Mouse (Mus musculus) hindlimb bud, embryonic 11.5 days (tissue): Measurements from ENCODE around the gene Cmss1.
A peak's percentile ranks its signal among the peaks of the same experiment; 100 is the strongest.

Experiments
- DNase-seq: peaks from one replicate; pipeline ENCODE4 v3.0.0-alpha.2; 2012; ENCODE audit warnings: low read depth, low spot score; ENCODE audit errors: extremely low spot score

The Cmss1 gene

DNA sequence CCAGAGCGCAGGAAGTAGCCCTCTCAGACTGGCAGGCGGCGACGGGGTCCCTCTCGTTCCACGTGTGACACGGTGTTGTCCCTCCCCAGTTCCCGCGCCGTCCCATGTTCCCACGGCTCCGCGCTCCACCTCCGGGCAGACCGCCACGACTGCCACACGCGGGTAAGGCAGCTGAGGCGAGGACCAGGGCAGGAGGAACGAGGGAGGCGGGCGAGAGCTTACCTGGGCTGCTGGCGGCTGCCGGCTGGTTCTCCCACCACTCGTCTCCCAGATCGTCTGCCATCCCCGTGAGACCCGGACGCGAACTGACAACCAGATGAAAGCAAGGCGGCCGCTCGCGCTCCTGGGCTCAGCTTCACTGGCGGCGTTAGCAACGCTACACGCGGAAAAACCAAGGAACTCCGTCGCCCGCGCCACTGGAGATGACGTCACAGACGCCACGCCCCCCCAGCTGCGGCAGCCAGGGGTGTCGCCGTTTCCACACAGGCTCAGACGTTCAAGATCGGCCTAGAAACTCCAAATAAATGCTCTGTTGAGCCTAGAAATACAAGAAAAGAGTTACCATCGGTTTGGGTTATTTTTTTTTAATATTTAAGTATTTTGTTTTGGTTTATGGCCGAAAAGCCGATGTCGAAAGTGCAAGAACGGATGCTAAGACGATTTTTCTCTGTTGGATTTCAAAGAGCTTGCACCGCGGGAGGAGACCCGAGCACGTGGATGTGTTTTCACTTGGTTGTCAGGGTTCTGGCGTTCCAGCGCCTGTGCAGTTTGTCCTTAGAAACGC is at the start of gene Cmss1:
Gene Cmss1 (minus strand): TSS at position 421 of the 784 bp plus-strand sequence.
- peak; percentile 81 for DNase-seq

DNA sequence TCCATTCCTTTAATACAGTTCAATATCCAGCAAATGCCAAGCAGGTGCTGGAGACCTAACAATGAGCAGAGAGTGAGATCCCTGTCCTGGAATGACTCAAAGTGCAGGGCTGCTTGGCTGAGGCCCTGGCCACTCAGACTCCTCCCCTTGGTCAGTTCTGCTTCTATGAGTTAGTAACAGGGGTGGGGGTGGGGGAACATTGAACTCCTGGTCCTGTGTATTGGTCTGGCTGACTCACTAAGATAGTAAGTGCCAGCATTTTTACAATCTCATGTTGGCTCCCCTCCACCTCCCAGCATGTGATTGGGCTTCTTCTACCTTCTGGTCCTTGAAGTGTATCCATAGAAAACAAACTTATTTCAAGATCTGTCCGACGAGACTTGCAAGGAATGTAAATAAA is 43.2 kb upstream of the Cmss1 start:
- DNase-seq = no peak

DNA sequence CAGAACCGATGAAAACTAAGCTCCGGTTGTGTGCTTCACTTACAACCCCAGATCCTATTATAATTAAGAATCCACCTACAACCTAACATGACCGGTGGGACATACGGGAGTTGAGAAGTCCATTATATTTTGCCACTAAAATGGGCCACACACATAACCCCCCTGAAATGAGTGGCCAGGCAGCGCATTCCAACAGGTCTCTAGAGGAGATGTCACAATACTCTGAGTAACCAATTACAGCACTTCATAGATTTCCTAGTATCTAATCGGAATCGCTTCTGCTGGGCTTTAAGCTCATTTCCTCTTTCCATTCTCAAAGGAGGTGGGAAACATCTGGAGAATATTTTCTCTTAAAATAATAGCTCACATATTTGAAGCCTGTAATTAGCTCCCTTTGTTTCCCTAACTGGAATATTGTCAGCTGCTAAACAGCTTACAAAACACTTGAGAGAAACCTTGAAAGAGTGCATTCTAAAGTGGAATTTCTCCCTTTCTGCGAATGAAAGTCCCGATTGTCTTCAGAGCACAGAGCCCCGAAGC is 34.8 kb upstream of the Cmss1 start:
- DNase-seq = no peak

DNA sequence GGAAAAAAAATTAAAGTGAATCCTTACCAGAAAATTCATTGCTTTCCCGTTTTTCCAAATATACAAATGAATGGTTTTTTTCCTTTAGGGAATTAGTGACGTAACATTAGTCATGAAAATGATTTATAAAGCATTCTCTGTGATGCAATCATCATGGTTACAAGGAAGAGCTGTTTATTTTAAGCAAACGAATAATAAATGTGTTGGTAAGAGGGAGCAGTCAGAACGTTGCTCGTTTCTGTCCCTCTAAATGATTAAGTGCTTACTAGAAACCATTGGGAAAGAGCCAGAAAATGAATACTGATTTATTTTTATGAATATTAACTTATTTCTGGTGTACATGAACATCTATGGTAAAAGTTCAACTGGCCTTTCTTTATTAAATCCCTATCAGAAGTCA is 28.1 kb upstream of the Cmss1 start:
- no peak for DNase-seq

DNA sequence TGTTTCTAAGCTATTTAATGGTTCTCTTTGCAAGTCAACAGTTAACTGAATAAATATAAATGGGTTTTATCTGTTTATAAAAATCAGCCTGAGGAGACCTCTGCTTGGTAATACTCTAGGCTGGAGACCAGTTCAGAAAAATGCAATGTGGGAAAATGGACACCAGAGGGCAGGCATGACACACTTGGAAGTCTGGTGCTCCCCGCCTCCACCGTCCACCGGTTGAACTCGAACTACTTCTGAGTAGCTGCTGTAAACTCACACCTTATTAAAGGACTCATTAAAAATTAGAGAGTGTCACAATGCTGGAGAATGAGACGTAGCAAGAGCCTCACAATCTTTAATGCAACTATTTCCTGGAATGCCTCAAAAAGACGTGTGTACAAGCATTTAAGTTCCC is 27.5 kb upstream of the Cmss1 start:
- DNase-seq = peak; percentile 64

DNA sequence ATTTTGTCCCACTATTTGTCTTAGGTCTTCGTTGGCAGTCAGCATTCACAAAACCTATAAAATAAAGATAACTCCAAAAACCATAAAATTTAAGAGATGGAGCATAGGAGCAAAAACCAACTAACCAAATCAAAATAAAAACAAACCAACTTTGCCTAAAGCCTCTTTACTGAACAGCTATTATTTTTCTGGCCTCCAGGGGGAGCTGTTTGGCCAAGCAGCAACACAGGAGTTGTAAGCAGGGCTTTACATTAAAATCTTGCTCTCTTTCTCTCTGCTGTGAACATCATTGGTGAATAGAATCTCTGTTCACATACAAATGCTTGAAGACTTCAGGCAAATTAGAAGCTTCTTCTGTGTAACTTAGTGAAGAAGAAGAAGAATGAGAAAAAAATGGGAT is 5.1 kb upstream of the Cmss1 start:
- DNase-seq = no peak

DNA sequence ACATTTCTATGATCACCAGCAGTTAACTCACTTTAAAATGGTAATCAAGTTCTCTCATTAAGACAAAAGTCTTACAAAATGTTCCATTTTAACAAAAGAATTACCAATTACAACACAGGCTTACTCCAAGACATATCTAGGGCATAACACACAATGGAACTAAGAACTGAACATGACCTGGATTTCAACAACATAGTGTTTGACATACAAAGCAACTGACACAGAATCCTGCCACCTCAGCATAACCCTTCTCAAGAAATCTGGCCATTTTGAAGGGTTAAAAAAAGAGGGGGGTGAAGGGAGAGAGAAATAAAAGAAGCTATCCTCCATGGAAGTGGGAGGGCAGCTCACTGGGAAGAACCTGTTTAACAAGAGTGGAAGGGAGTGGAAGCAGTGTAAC is 5.6 kb downstream of the Cmss1 start:
- no peak for DNase-seq

DNA sequence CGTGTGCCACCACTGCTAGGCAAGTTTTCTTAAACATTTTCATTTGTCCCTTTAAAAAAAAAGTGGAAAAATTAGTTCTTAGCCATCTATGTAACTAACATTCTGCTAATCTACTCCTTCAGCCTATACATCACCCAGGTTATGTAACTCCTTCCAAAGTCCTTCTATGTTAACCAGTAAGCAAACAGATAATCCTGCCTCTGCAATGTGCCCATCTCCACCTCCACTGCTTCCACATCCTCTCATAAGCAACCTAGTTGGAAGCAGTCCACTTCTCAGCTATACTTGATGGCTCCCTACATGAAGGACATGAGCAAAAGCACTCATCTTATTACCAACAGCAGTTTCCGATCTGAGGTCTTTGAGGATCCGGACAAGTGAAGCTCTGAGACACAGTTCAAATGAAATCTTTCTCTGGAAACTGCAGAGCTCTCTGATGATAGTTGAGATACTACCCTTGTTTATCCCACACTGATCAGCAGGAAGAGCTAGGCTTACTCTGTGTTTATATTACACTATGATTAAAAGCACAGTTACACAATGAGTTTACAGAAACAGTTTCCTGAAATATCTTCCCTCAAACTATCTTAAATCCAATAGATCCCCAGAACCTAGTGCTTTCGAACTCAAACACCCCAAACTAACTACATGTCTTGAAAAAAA is 9.2 kb downstream of the Cmss1 start:
- no peak for DNase-seq

DNA sequence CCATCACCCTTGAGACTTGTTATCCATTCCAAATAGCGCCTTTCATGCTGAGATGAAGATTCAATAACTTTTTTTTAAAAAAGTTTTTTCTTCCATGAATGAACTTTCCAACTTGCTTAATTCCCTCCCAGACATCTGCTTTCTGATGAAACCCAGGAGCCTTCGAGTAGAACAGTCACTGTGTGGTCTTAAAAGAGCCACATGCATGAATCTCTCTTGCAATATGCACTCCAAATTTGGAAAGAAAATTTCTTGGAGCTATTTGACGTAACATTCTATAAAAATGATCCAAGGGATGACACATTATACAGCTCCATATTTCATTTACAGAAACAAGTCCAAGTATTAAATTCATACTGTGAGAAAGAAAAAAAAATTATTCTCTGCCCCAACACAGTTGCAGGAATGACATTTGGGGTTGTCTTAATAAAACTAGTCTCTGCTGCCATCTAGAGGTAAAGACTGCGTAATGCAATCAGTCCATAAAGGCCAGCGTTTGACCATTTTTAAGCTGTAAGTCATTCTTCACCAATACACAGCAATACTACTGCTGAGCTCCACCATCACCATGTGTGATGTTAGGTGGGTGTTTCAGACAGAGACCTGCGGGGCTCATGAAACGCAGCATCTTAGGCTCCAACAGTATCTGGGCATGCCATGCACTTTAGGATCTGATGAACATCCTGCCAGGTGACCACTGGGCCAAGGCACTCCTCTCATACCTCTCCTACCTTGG is 13.1 kb downstream of the Cmss1 start:
- peak; percentile 47 for DNase-seq

DNA sequence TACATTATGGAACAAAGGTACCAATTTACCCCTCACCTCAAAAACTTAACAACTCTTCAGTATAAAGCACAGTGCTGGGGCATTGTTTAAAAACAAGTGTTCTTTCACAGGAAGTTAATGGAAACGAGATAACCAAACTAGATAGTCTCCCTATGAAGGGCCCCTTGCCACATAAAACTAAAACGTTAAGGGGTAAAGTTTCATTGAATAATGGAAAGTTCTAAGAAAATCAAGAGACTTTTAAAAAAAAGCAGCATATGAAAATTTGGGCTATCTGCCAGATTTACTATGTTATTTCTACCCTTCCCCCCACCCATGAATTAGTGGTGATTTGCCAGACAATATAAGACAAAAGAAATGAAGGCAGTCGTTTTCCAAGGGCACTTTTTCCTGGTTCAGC is 21.5 kb downstream of the Cmss1 start:
- DNase-seq = no peak

DNA sequence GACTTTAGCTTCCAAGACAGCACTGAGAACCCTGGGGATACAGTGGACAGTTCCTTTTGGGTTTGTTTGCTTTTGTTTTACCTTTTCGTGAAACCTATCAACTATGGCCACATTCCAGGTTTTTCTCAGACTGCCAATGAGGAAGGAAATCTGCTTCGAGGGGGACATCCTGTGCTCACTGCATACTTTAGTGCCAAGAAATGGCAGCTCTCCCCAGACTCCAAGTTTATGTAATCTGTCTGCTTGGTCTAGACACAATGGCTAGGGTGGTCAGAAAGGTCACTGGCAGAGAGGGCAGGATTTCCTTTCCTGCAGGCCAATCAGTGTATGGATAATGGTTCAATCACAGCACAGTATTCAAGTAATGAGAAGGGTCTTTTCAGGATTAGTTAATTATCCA is 24.7 kb downstream of the Cmss1 start:
- no peak for DNase-seq

DNA sequence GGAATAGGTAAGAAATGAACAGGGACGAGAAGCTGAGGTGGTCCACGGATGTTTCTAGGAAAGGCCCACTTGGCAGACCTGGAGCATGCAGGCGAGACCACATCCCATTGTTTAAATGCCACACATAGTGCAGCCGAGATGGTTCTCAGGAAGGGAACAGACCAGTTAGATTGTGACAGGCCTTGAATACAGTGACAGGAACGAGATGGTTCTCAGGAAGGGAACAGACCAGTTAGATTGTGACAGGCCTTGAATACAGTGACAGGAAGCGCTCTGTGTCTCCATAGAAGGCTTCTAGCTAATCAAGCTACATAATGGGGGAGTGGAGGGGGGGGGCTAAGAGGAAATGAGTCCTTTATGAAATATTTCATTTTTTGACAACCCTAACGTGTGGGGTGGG is 26.6 kb downstream of the Cmss1 start:
- no peak for DNase-seq

DNA sequence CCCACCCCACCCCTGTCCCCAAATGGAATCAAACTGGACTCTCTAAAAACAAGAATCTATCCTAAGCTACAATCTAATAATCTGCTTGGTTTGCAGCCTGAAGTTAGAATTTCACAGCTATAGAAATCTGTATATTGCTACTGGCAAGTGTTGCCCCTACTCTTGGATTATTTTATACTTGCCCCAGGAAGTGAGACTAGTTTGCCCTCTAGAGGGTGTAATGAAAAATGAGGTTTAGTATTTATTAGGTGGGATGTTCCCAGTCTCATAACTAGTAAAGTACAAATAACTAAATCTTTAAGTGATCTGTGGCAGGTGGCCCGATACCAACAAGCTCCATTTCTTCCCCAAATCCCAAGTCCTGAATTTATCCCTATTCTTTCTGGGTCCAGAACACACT is 29.1 kb downstream of the Cmss1 start:
- DNase-seq = no peak

DNA sequence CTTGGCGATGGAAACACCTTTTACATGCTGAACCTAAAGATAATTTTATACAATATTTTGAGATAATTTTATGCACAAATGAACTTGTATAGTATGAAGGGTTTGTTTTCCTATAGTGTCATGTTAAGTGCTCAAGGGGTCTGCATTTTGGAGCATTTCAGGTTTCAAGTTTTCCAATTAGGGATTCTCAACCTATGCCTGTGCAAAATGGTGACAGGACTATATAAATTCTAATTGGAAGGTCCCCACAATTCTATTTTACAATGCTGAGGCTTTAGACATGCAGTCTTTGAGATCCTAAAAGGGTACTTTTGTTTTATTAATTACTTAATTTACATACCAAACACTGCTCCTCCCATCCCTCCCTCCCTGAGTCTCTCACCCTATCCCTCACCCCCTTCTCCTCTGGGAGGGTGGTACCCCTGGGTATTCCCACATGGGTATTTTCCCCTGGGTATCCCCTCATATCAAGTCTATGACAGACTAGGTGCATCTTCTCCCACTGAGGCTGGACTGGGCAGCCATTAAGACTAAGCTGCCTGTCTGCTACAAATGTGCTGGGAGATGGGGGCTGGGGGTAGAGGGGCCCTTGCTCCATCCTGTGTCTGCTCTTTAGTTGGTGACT is 30.8 kb downstream of the Cmss1 start:
- DNase-seq = no peak

DNA sequence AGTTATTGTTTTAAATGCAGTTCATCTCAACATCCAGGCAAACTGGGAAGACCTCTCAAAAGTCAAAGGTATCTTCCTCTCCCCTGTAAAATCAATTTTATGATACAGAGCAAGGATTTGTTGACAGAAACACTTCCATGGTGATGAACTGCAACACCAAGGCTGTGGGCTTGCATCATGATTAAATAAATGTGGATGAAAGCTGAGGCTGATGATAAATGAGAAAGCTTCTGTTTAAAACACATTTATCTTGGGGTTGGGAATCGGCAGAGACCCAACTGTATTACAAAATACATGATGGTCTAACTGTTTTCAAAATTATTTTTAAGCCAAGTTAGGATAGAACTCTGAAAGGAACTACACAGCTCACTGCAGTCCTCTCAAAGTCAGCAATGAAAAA is 32.8 kb downstream of the Cmss1 start:
- DNase-seq = no peak

DNA sequence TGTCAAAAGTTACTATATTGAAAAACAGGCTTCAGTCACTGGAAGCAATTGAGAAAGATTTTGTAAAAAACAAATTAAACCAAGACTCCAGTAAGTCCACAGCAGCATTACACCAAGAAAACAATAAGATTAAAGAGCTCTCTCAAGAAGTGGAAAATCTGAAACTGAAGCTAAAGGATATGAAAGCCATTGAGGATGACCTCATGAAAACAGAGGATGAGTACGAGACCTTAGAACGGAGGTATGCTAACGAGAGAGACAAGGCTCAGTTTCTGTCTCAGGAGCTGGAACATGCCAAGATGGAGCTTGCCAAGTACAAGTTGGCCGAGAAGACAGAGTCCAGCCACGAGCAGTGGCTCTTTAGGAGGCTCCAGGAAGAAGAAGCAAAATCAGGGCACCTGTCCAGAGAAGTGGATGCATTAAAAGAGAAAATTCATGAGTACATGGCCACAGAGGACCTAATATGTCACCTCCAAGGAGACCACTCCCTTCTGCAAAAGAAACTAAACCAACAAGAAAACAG is 35.8 kb downstream of the Cmss1 start:
- no peak for DNase-seq

DNA sequence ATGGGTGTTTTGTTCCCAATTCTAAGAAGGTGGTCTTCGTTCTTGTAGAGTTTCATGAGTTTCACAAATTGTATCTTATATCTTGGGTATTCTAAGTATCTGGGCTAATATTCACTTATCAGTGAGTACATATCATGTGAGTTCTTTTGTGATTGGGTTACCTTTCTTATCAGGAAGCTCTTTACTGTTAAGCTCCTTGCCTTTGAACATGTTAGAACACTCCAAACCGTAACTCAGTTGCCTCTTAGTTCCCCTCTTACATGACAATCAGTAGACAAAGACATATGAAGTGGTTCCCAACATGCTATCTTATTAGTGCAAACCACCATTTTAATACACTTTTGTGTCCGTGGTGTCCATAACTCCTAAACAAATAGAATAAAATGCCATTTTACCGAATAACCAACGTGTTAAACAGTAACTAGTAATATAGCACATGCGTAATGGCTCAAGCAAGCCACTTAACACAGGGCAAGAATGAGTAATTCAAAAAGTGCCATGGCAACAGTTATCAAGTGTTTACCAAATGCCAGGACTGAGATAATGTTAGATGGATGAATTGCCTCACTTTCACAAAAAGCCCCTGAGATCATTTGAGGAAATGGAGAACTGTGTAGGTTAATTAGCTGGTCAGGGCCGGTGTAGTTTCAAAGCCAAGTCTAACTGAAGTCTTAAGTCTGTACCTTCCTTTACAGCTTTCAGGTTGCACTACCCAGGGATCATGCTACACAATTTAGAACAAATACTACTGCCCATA is 37.8 kb downstream of the Cmss1 start:
- DNase-seq = no peak

DNA sequence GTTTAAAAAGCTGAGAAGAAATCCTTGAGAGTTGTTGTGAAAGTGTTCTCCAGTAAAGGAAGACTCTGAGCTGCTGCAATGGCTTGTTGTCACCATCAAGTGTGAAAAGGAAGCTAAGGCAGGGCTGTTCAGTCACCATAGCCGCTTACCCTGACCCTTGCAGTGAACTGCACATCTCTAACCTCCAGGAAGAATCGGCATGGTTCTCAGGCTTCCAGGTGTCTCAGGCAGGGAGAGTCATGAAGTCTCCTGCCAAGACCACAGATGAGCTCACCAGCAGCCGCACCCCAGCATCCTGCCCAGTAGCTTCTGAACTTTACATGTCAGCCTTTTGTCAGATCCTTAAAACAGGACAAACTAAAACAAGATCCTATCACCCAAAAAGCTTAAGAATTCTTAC is 40.4 kb downstream of the Cmss1 start:
- no peak for DNase-seq

DNA sequence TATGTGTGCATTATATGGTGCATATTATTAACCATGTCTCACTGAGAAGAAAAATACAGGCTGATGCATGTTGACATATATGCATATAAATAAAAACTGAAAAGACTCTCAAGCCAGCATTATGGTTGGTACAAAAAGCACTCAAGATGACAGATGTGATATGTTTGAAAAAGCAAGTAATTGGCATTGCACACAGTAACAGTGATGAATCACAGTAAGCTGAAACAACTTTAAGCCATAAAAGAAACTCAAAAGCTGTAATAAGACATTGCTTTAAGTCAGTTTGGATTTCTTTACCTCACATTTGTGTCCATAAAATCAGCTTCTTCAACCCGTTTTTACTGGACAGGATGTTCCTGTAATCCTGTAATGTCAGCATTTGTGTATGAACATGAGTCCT is 41.9 kb downstream of the Cmss1 start:
- DNase-seq = no peak

DNA sequence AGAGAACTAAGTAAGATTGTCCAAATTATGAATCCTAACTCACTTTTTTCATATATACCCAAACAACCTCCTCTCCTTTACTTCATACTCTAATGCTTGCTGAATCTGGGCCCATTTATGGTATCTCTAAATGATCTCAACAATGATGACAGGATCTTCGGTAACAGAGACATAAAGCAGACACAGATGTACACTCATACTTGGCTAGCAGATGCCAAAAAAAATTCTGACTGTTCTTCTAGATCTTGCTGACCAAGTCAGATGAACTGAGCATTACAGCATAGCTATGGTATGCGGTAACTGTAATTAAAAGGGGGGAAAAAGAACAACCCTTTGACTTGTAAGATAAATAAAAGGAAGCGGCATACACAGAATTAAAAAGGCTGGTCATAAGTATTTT is 43.2 kb downstream of the Cmss1 start:
- no peak for DNase-seq
